Mouse (Mus musculus) retina, adult 2 months (tissue): ENCODE data around the gene Cidec.

ENCODE experiments used
- DNase-seq: peaks from one replicate; pipeline ENCODE4 v3.0.0-alpha.2; 2012; ENCODE audit warnings: low read depth, low spot score

Gene Cidec

GRCm38 (mm10) chr6:113406683-113407082 lies 28.9 kb downstream of the Cidec start:
- DNase-seq: no peak

GRCm38 (mm10) chr6:113405483-113405882 lies 30.1 kb downstream of the Cidec start:
- DNase-seq: no peak

GRCm38 (mm10) chr6:113404649-113405448 lies 30.7 kb downstream of the Cidec start:
- DNase-seq: peak; percentile 59

- DNase-seq: no peak
Measured at GRCm38 (mm10) chr6:113402094-113402493, 33.5 kb downstream of the Cidec start.

GRCm38 (mm10) chr6:113396270-113397030 lies 39.1 kb downstream of the Cidec start:
- no peak for DNase-seq

- no peak for DNase-seq
Measured at GRCm38 (mm10) chr6:113395501-113395900, 40.1 kb downstream of the Cidec start.

- no peak for DNase-seq
Measured at GRCm38 (mm10) chr6:113394811-113395210, 40.7 kb downstream of the Cidec start.

GRCm38 (mm10) chr6:113393951-113394350 lies 41.6 kb downstream of the Cidec start:
- DNase-seq: no peak

GRCm38 (mm10) chr6:113392387-113393071 lies 43.0 kb downstream of the Cidec start:
- DNase-seq: peak; percentile 52

- no peak for DNase-seq
Measured at GRCm38 (mm10) chr6:113392015-113392386, 43.6 kb downstream of the Cidec start.

- no peak for DNase-seq
Measured at GRCm38 (mm10) chr6:113390715-113391114, 44.8 kb downstream of the Cidec start.

GRCm38 (mm10) chr6:113388960-113389359 lies 46.6 kb downstream of the Cidec start, which contains the start of gene Ttll3:
Gene Ttll3, plus strand, starts transcription at chr6:113389260.
- DNase-seq: no peak

- DNase-seq: no peak
Measured at GRCm38 (mm10) chr6:113386025-113386424, 49.5 kb downstream of the Cidec start.

- DNase-seq: no peak
Measured at GRCm38 (mm10) chr6:113385160-113385714, 50.3 kb downstream of the Cidec start.

GRCm38 (mm10) chr6:113384351-113384927 lies 51.1 kb downstream of the Cidec start:
- DNase-seq: no peak

- no peak for DNase-seq
Measured at GRCm38 (mm10) chr6:113380480-113380879, 55.1 kb downstream of the Cidec start.

- no peak for DNase-seq
Measured at GRCm38 (mm10) chr6:113379246-113379645, 56.3 kb downstream of the Cidec start.

- DNase-seq: peak; percentile 93
Measured at GRCm38 (mm10) chr6:113377496-113378385, 57.8 kb downstream of the Cidec start, which contains the start of the genes Tada3 and Arpc4. Gene Tada3, minus strand, starts transcription at chr6:113377883. Gene Arpc4, plus strand, starts transcription at chr6:113378115.

- no peak for DNase-seq
Measured at GRCm38 (mm10) chr6:113377172-113377495, 58.4 kb downstream of the Cidec start.
